Mouse (Mus musculus): ENCODE measurements around the gene 1700014D04Rik. TPM values are rescaled to one million over a fixed set of nuclear protein-coding genes. Genes with fewer than 3 reads are reported as not detected.
"Not testable (repeated sequence)": the region's sequence is repeated elsewhere in the genome, so short reads cannot be mapped to it uniquely, and the experiment has no call there.

1700014D04Rik gene
- total RNA-seq, 2 experiments from 2014 or later = 0.86 to 1.3 TPM

- intact Hi-C loops (cut with DNase I) = no loop called here
These were observed 5.5 kb downstream of the 1700014D04Rik start for GRCm38 (mm10) chr13:59741096-59741495.

GRCm38 (mm10) chr13:59739397-59739796 lies 7.2 kb downstream of the 1700014D04Rik start:
- no peak for DNase-seq (ENCODE audit: low spot score in 2 of 2)
- intact Hi-C loops (cut with DNase I) = no loop called here

More at GRCm38 (mm10) chr13:59741096-59741495, 5.5 kb downstream of the 1700014D04Rik start:
- DNase-seq (ENCODE audit: low spot score in 2 of 2) = no peak

GRCm38 (mm10) chr13:59738455-59738854 lies 8.1 kb downstream of the 1700014D04Rik start:
- DNase-seq (ENCODE audit: low spot score in 2 of 2) = no peak
- intact Hi-C loops (cut with DNase I) = no loop called here

- intact Hi-C loops (cut with DNase I) = no loop called here
- DNase-seq (ENCODE audit: low spot score in 2 of 2) = no peak
These were observed 11.4 kb downstream of the 1700014D04Rik start for GRCm38 (mm10) chr13:59735190-59735589.

GRCm38 (mm10) chr13:59734347-59734746 lies 12.2 kb downstream of the 1700014D04Rik start:
- intact Hi-C loops (cut with DNase I); DNase-seq (ENCODE audit: low spot score in 2 of 2): not testable (repeated sequence)

GRCm38 (mm10) chr13:59733936-59734335 lies 12.6 kb downstream of the 1700014D04Rik start:
- intact Hi-C loops (cut with DNase I) = no loop called here
- no peak for DNase-seq (ENCODE audit: low spot score in 2 of 2)

- DNase-seq (ENCODE audit: low spot score in 2 of 2) = no peak
- intact Hi-C loops (cut with DNase I) = no loop called here
These were observed 14.9 kb downstream of the 1700014D04Rik start, which contains the start of gene Spata31d1d for GRCm38 (mm10) chr13:59731652-59732051. TSS of gene Spata31d1d (minus strand) at chr13:59731752.

GRCm38 (mm10) chr13:59728378-59729093 lies 18.0 kb downstream of the 1700014D04Rik start:
- intact Hi-C loops (cut with DNase I) = loop anchor here (5.0 kb wide), 1 partner anchor 91 kb away; no protein-coding TSS in a partner anchor
- peak; percentile 77 to 82 for DNase-seq (ENCODE audit: low spot score in 2 of 2)

- intact Hi-C loops (cut with DNase I) = loop anchor here (5.0 kb wide), 1 partner anchor 89 kb away; no protein-coding TSS in a partner anchor
- DNase-seq (ENCODE audit: low spot score in 2 of 2) = no peak
These were observed 20.2 kb downstream of the 1700014D04Rik start for GRCm38 (mm10) chr13:59726139-59726867.

- intact Hi-C loops (cut with DNase I); DNase-seq (ENCODE audit: low spot score in 2 of 2): not testable (repeated sequence)
These were observed 24.5 kb downstream of the 1700014D04Rik start for GRCm38 (mm10) chr13:59722089-59722488.

GRCm38 (mm10) chr13:59719475-59719874 lies 27.1 kb downstream of the 1700014D04Rik start:
- intact Hi-C loops (cut with DNase I) = no loop called here
- no peak for DNase-seq (ENCODE audit: low spot score in 2 of 2)

GRCm38 (mm10) chr13:59718857-59719440 lies 27.6 kb downstream of the 1700014D04Rik start:
- intact Hi-C loops (cut with DNase I); DNase-seq (ENCODE audit: low spot score in 2 of 2): not testable (repeated sequence)

GRCm38 (mm10) chr13:59713710-59714109 lies 32.8 kb downstream of the 1700014D04Rik start:
- intact Hi-C loops (cut with DNase I) = no loop called here
- no peak for DNase-seq (ENCODE audit: low spot score in 2 of 2)

GRCm38 (mm10) chr13:59711984-59712383 lies 34.6 kb downstream of the 1700014D04Rik start, which contains the start of gene Spata31d1b:
TSS of gene Spata31d1b (plus strand) at chr13:59712284.
- intact Hi-C loops (cut with DNase I) = not testable (repeated sequence)

GRCm38 (mm10) chr13:59710230-59710629 lies 36.3 kb downstream of the 1700014D04Rik start, which contains the start of gene Spata31d1a:
TSS of gene Spata31d1a (minus strand) at chr13:59710330.
- no peak for DNase-seq (ENCODE audit: low spot score in 2 of 2)
- intact Hi-C loops (cut with DNase I) = no loop called here

More at GRCm38 (mm10) chr13:59711984-59712383, 34.6 kb downstream of the 1700014D04Rik start, which contains the start of gene Spata31d1b:
- DNase-seq (ENCODE audit: low spot score in 2 of 2) = not testable (repeated sequence)

GRCm38 (mm10) chr13:59704562-59704961 lies 42.0 kb downstream of the 1700014D04Rik start:
- intact Hi-C loops (cut with DNase I) = no loop called here
- DNase-seq (ENCODE audit: low spot score in 2 of 2) = peak in 1 of 2 experiments; percentile 18

- peak; percentile 50 to 53 for DNase-seq (ENCODE audit: low spot score in 2 of 2)
- intact Hi-C loops (cut with DNase I) = no loop called here
These were observed 43.0 kb downstream of the 1700014D04Rik start for GRCm38 (mm10) chr13:59703514-59703913.

- intact Hi-C loops (cut with DNase I); DNase-seq (ENCODE audit: low spot score in 2 of 2): not testable (repeated sequence)
These were observed 46.4 kb downstream of the 1700014D04Rik start for GRCm38 (mm10) chr13:59700137-59700536.

GRCm38 (mm10) chr13:59699131-59699530 lies 47.4 kb downstream of the 1700014D04Rik start:
- DNase-seq (ENCODE audit: low spot score in 2 of 2) = peak in 1 of 2 experiments; percentile 38
- intact Hi-C loops (cut with DNase I) = no loop called here

- intact Hi-C loops (cut with DNase I) = no loop called here
- DNase-seq (ENCODE audit: low spot score in 2 of 2) = no peak
These were observed 50.8 kb downstream of the 1700014D04Rik start for GRCm38 (mm10) chr13:59695781-59696180.
